Mouse (Mus musculus) common myeloid progenitor, adult 5-6 weeks (primary cell): ENCODE measurements at regions not wholly inside any gene's neighbourhood (a gene's known extent, or its start where the extent isn't known, plus 50 kb on each side); places are given as distances from the start of the nearest gene placed in this dataset.

Experiments used
- ATAC-seq: replicated peaks from 2 replicates; pipeline ENCODE4 v1.8.0; 2016; ENCODE audit warnings: low read depth, mild to moderate bottlenecking, moderate TSS enrichment, inconsistent platforms; ENCODE audit not compliant: poor library complexity, severe bottlenecking

DNA sequence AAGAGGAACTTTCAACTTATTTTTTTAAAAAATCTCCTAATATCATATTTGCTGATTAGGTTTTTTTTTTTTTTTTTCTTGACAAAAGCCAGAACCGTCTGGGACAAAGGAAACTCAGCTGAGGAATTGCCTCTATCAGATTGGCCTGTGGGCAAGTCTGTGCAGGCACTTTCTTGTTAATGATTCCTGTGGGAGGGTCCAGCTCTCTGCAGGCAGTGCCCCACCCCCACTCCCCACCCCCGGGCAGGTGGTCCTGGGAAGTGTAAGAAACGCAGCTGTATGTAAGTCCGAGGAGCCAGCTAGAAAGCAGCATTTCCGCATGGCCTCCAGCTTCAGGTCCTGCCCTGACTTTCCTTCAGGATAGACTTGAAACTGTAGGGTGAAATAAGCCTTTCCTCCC lies 377.7 kb downstream of the Sox2 start:
- no peak for ATAC-seq

DNA sequence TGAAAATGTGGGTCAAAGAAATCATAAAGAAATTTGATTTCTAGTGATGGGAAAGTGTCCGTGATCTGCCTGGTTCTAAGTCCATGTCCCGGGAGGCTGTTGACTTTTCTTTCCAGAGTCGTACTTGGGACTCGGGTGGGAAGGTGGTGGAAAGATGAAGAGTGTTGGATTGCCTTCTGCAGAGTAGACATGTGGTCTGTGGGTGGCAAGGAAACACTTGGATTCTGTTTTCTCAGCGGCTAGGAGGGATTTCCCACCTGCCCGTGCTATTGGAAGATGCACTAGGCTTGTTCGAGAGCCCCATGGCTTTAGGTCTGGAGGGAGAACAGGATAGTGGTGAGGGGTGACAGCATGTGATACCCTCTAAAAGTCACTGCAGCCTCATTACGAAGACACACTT lies 379.7 kb downstream of the Sox2 start:
- ATAC-seq, result no peak

DNA sequence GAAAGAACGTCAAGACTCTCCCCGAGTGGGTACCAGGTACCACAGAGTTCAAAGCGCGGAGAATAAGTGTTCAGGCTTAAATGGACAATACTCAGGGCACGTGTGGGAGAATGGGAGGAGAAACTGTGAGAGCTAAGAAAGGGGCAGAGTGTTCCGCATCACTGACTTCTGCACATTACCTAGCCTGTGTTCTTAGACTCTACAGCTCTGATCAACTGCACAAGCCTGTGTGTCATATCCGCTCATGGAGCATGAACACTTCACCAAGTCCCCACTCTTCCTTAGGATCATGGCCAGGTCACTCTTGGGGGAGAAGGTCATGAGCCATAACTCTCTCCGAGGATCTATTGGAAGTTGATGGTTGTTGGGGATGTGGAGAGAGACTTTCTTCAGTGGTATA lies 383.4 kb downstream of the Sox2 start:
- ATAC-seq, result no peak

DNA sequence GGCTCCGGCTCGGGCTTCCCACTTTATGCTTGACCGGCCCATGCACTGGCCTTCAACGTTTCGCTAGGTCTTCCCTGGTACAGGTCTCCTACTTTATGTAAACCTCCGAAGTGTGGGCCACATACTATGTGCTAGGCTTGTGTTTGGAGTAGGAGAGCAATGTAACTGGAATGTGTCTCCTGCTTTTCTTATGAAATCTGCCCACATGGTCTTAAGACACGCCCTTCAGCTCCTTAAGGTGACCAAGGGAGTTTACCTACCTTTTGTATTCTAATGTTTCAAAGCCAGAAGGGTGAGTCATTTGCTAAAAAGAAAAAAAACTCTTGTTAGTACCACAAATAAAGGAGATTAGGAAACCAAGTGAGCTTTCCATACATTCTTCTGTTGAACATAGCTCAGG lies 385.0 kb downstream of the Sox2 start:
- no peak for ATAC-seq

DNA sequence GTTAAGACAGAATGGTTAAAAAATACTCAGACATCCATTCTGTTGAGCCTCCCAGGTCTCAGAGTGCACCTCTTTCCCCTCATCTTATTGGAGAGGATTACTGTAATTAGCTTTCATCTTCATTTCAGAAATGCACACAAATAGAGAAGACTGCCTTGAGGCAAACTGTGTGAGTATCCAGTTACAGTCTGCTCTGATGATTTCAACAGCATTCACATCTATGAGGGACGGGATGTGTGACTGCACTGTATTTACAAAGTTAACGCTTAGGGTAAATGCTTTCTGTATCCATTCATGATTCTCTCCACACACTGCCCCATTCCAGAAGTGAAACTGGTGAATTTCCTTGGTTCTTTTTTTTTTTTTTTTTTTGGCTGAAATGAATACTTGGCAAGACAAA lies 393.5 kb downstream of the Sox2 start:
- ATAC-seq, result no peak

DNA sequence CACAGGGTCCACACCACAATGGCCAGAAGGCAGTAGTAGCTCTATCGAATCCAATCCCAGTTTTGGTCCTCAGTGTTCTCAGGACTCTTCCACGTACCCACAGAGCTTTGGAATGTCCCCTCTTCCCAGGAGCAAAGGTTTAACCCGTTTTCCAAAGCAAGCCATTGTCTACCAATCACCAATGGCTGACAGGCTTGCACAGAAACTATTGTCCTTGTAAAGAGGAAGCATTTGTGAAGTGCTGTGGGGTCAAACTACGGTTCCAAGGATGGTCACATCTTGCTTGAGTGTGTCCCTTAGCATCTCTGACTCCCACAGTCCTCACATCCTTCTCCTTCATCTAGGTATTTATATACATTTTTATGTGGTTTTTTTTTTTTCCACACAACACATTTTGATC lies 409.2 kb downstream of the Sox2 start:
- no peak for ATAC-seq

DNA sequence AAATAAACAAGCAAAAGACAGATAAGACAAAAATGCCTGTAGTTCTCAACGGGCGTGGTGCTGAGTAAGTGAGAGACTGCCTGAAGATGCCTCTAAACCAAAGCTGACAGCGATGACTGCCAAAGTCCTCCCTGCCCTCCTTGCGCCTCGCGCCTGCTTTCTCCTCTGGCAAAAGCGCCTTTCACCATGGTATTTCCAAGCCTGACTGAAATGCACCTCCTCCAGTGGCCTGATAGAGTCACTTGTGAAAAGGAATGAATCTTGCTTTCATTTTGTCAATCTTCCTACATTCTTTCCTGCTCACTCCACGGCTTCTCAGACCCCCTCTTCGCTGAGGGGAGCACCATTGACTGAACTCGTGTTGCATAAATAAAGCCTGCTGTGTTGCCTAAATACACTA lies 409.8 kb downstream of the Sox2 start:
- no peak for ATAC-seq

DNA sequence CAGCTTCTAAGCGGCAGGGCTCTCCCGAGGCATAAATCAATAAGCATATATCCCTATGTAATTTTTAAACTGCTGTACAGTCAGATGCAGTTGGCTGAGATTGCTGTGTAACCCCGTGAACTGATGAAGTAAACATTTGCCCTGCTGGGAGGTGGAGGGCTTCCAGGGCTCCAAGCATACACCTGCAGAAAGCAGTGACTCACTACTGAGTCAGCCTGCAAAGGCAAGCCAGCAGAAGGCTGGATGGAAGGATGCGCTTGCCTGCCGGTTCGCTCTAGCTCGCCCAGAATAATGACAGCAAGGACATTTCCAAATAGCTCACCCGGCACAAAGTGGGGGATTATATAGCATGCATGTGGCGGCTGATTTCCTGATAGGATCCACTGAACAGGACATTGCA lies 416.6 kb downstream of the Sox2 start:
- no peak for ATAC-seq

DNA sequence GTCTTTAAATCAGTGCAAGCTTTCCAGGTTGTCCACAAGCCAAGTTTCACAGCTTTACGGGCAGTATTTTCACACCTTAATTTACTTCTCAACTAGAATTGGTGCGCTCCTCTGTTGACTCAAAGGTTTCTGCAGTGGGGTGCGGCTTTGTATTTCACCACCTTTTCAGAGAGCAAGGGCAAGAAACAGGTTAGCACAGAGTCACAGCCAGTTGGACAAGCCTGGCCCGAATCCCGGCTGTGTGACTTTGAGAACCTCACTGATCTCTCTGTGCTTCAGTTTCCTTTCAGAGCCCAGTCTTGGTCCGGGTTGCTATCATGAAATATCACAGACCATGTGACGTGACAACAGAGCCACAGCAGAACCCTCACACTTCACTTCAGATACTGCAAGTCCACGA lies 418.4 kb downstream of the Sox2 start:
- no peak for ATAC-seq

DNA sequence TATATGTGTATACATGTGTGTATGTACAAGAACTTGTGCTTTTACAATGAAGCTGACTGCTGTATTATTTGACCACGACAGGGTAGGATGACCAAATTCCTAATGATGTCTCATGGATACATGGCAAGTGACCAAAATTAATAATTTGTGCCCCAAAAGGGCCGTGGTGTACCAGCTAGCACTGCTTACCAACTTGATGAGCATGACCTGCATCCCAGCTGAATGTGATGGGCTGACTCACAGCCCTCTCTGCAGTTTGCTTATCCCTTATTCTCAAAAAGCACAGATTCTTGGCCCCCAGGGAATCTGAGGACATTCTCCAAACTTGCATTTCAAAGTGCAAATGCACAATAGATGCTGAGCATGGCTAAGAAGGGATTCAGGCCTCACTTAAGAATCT lies 420.8 kb downstream of the Sox2 start:
- ATAC-seq, result no peak

DNA sequence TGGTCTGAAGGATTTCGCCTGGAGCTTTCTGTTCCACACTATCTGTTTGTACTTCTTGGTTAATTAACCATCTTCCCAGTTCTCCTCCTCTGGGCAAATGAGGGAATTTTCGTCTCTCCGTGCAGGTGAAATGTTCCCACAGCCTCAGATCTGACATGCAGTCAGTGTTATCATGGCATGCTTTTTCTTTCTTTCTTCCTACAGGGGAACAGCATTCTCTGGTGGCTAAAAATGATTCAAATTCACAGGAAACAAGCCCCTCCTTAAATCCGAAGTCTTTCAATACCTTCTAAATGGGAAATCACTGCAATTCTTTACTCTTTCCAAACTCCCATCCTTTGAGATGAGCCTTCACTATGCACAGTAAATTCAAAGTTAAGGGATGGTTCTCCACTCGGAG lies 429.7 kb downstream of the Sox2 start:
- ATAC-seq, result no peak

DNA sequence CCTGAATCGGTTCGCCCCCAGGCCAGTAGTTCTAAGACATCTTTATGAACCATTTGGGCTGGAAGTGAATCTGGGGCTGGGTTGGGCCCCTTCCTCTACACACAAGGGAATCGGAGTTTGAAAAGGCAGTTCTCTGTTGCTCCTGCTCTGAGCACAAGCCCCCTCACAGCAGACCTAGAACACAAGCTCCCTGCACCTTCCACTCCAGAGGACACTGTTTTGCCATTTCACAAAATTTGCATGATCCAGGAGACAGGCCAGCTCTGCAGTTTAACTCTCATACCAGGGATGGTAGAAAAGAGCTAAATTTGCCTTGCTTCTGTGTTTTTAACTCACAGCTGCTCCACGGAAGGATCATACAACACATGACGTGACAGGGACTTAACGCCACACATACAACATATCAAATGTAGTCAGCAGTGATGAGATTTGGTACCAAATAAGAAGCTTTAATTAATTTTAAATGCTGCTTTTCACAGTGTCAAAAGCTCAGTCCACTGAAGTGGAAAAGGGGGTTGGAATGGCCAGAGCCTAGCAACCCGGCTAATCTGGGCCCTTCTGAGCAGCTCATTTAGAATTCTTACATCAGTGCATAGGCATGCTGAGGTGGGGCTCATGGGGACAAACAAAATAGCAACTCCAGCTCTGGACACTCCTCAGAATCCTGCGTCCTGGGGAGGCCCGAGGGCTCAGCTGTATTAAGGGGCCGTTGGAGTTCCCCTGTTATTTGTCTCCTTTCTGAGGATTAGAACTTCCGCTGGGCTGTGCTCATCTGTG lies 434.1 kb downstream of the Sox2 start:
- ATAC-seq, result no peak

DNA sequence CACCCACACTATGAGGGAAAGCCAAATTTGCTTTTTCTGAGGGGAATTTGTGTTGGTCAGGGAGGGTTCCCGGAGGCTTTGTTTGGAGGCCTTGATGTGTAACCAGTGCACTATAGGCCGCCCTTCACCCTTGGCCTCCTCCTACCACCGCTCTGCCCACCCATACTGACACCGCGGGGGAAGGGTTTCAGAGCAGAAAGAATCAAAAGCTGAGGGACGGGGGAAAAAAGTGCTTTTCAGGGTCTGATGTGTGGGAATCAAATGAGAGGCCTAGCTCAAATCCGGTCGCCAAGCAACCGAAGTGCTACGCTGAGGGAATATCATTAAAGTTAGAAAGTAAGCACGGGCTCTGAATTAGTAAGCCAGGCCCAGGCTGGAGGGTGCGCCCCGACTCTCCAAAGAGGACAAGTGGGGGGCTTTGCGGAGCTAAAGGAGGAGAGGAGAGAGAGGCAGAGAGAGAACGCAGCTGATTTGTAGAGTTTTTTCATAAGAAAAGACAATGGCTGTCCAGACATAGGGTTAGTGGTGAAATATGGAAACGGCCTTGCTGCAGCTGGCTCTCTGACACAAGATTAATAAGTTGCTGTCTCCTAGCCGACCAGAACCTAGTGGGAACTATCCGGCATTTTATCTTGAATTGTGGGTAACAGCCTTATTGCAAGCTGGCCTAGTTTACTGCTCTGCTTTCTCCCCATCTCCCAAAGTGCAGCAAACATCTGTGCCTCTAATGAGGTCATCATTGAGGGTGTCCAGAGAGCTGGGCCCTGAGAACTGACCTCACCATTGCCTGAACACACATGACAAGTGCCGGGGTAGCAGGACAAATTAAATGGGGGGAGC lies 438.3 kb downstream of the Sox2 start:
- ATAC-seq, result no peak

DNA sequence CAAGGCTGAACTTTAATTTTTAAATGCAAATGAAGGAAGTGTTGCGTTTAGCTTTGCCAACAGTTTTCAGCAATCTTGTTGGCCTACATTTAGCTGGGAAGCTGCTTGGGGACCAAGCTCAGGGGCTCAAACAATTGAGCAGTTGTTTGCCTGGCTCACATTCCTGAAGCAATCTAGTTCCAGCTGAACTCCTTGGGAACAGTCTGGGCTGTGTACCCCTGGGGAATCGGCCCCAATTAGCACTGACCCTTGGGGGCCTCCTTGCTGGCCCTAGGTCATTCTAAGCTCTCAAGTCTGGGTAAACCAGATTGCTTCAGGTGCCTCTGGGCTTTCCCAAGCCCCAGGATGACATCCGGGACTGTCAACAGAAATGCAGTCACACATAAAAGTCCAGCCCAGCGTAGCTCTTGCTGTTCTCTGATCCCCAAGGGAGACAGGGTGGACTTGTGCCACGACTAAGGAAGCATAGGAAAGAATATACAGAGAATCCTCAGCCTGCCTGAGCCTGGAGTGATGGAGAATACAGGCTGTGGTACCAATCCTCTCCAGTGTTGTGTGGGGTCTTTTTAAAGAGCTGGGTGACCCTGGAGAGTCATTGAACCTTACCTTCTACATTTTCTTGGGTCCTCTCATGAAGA lies 440.4 kb downstream of the Sox2 start:
- no peak for ATAC-seq

DNA sequence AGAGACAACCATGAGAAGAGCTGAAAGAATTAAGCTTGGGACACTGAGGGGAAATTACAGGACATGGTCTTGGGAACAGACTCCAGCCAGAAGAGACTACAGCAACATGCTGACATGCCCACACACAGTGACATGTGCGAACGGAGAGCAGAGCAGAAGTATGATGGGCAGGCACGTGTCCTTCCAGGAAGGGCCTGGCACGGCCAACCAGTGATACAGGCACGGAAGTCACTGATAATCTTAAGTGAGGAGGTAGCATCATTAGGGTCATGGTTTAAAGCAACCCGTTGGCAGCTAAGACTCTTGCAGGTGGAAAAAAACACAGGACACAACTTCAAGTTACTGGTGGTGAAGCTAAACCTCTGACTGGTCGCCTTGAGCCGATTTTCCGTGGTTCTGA lies 442.8 kb downstream of the Sox2 start:
- ATAC-seq, result no peak

DNA sequence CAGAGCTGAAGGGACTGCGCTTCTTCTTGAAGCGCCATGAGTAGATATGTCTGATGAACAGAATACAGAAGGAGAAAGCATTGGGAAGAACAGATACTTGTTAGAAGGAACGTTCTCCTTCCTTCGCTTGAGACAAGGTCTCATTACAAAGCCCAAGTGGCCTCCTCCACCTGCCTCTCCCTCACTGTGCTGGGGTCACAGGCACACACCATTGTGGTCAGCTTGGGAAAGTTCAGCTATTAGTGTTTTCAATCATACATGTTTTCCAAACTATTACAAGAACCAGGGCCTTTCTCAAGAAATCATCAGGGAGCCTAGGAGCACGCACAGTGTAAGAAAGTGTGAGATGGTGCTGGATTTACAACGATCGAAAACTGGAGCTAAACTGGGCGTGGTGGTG lies 445.0 kb downstream of the Sox2 start:
- no peak for ATAC-seq

DNA sequence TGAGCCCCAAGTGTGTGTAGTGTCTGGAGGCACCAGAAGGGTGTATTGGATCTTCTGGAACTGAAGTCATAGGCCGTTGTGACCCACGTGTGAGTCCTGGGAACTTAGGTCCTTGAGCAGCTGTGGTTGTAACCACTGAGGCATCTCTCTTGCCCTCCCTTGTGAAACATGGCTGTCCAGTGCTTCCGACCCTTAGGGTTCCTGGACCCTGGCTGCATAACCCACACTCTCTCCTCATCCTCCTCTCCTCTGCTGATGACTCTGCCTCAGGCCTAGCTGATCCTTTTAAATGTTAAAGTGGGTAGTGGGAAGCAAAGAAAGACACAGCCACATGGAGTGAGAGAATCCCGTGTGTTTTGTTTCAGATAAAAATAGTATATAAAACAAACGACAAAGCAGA lies 446.2 kb downstream of the Sox2 start:
- ATAC-seq, result no peak

DNA sequence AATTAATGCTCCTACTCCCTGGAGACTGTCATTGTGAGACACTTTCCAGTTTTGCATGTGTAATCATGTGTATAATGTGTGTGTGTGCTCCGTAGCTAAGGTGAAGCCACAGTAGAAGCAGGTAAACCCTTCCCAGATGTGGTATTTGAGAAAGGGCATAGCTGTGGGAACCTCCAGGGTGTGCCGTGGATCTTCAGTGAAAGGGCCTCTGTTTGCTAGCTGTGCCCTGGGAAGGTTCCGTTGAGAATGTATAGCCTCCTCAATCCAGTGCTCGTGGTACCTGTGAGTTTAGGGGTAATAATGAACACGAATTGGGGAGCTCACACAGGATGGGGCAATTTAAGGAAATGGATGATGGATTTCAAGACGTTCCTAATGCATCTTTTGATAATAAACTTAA lies 447.6 kb downstream of the Sox2 start:
- no peak for ATAC-seq

DNA sequence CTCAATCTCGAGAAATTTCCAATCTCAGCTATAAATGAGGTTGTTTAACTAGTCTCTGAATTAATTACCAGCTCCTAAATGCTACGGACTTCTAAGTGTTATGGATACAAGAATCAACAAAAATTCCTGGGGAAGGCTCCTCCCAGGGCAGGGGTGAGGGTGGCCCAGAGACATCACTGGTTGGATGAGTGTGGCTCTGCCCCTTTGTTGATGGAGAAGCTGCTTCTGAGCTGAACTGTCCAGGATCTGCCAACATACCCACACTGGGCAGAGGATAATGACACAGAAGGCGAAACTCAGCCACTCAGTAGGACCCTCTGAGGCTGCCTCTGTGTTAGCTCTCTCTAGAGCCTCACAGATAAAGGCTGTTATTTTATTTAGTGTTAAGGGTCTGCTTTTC lies 449.0 kb downstream of the Sox2 start:
- ATAC-seq, result no peak

DNA sequence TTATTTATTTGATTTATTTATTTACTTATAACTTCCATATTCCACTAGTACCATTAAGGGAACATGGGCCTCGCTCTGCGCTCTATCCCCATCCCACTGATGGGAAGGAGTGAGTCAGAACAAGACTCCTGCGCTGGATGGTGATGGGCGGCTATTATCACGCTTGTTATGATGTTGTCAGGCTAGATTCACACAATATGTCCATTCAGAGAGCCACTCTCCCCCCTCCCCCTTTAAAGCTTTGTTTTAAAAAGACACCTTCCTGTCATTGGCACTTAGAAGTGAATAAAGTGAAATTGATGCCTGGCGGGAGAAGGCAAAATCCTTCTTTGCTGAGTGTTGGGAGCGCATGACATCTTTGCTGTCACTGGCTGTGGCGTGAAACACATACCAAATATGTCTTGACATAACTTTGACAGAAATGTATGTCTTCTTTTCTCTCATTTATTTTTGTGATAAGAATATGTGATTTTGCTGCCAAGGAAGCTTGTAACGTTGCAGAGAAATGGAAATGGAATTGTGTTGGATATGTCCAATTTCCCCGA lies 449.7 kb downstream of the Sox2 start:
- no peak for ATAC-seq

DNA sequence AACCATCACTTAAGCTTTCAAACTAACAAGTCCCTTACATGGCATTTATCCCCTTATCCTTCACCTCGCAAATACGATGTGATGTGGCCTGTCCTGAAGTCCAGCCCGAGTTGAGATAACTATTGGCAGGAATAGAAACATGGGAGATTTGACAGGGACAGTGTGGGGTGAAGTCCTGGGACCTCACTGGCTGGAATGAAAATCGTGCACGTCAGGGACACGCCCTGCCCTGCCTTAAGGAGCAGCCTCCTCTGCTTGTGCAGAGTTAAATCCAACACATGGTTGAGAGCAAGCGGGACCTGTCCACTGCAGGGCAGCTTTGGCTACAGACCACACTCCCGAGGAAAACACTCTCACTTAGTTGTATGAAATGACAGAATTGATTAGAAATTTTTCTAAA lies 451.1 kb downstream of the Sox2 start:
- no peak for ATAC-seq
